Mouse (Mus musculus): Measurements from ENCODE around the gene Asf1a. TPM values are rescaled to one million over a fixed set of nuclear protein-coding genes. Genes with fewer than 3 reads are reported as not detected.

Asf1a gene
- polyA plus RNA-seq, 1 experiment, result 50.4 TPM

Other genes starting within 250 kb of the Asf1a start
- 5.0 and 5.8 TPM in 2 replicates for gene Cep85l, start 216.8 kb upstream of the Asf1a start, polyA plus RNA-seq (2011; ENCODE audit: insufficient read depth, insufficient read length, low read depth, missing spikeins)
- gene Mcm9, start 33.7 kb downstream of the Asf1a start, polyA plus RNA-seq (2011; ENCODE audit: insufficient read depth, insufficient read length, low read depth, missing spikeins), result 12.8 and 13.9 TPM in 2 replicates
- 6.2 and 9.0 TPM in 2 replicates for gene Fam184a, start 154.4 kb downstream of the Asf1a start, polyA plus RNA-seq (2011; ENCODE audit: insufficient read depth, insufficient read length, low read depth, missing spikeins)